Mouse (Mus musculus): ENCODE data around the gene Fam110a. TPM values are rescaled to one million over a fixed set of nuclear protein-coding genes. Genes with fewer than 3 reads are reported as not detected.

The Fam110a gene
- polyA plus RNA-seq, 1 experiment from 2014 or later: 31.0 TPM

GRCm38 (mm10) chr2:151939651-151940420 is 40.2 kb downstream of the Fam110a start:
- DNase-seq (ENCODE audit: low spot score): peak; percentile 70

GRCm38 (mm10) chr2:151938780-151939200 is 41.2 kb downstream of the Fam110a start:
- no peak for DNase-seq (ENCODE audit: low spot score)

DNA sequence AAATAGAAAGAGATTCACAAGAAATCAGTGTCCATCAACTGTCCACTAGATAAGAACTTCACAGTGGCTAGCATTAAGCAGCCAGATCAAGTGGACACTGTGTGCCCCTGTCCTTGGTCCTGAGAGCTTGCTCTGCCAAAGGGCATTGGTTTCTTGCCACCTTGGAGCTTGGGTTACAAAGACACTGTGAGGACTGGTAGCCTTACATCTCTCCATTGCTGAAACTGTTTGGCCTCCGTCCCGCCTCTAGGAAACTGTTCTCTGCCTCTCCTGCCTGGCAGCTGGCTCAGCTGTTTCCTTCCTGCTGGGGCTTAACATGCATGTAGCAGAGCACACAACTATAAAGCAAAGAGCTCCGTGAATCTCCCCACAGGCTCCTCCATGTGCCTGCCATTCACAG is 42.1 kb downstream of the Fam110a start:
- DNase-seq (ENCODE audit: low spot score): peak; percentile 35

DNA sequence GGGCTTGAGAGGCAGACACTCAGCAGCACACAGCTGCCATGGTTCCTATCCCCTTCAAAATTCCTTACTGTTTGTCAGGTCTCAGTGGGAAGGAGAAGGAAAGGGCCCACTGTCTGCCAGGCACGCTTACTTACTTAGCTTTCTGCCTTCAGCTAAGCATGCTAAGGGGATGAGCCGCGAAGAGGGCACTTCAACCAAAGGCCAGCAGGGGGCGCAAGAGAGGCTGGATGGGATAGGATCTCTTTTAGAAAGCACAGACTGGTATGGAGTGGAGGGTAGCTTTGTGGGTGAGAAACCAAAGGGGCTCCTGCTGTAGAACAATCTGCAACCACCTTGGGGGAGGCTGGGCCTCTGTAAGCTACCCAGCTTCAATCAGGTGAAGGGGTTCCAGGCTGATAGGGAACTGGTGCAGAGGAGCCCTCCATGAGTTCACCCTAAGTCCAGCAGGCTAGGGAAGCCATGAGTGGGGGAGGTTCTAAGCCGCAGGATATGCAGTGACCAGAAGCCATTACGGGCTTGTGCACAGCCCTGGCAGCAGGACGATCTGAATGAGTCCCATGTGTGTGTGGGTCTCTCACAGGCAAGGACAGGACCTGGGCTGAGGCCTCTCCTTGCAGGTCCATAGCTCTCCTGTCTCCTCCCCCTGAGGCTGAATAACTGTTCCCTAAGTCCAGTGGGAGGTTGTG is 49.5 kb downstream of the Fam110a start:
- peak; percentile 83 for DNase-seq (ENCODE audit: low spot score)

DNA sequence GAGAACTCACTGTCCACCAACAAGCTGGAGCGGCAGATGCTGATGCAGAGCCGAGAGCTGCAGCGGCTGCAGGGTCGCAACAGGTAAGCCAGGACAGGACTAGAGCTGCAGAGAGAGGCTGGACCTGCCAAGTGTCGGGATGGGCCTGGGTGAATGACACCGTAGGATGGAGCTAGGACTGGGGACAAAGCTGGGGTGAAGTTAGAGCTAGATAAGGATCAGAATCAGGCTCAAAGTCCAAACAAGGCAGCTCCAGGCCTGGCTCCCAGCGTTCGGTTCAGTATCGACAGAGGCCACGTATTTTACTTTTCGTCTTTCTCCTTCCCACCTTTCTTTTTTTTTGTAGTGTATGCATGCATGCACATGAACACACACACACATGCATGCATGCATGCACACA is 52.9 kb downstream of the Fam110a start:
- no peak for DNase-seq (ENCODE audit: low spot score)

DNA sequence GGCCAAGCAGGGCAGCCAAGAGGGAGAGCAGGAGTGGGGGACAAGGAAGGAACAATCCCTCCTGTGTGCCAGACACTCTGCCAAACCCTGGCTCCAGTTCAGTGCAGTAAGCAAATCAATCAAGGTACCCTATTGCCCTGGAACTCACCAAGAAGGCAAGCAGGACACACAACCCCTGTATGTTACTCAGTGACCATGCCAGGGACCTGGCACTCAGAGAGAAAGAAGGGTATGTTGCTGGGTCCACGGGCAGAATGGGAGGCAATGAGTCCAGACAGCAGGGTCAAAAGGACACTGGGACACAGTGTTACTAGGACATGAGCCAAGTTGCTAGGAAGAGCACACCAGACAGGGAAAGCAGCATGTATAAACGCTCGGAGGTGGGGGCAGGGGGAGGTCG is 54.3 kb downstream of the Fam110a start:
- no peak for DNase-seq (ENCODE audit: low spot score)

DNA sequence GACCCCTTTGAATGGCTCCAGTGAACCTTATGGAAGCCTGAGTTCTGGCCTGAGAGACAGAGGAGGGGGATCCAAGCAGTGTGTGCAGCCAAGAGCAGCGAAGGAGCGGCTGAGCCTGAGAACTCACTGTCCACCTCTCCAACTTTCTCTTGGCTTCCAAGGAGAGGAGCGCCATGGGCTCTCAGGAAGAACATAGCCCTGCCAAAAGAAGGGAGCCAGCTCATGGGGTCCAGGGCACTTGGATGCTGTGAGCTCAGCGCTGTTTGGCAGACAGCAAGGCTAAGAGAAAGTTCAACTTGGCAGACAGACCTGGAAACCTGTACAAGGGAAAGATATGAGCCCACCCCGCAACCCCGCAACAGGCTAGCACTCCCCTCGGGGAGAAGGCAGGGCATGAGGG is 55.7 kb downstream of the Fam110a start:
- no peak for DNase-seq (ENCODE audit: low spot score)

GRCm38 (mm10) chr2:151921596-151921995 is 58.4 kb downstream of the Fam110a start:
- DNase-seq (ENCODE audit: low spot score): no peak

GRCm38 (mm10) chr2:151921068-151921467 is 59.0 kb downstream of the Fam110a start:
- no peak for DNase-seq (ENCODE audit: low spot score)

MicroRNA genes within 50 kb of the gene (microRNA counts, 519-probe panel; counts per million panel counts)
- microRNA mmu-miR-1953: 473 counts per million, percentile 71 among the panel's probes with 10 or more counts

Small RNAs within 50 kb of the gene (microRNA-seq; reads per million reads assigned to microRNA genes)
- gene Mir1953 (ENCODE audit: borderline number of aligned reads): 2.1 reads per million

Other genes with a start within 250 kb of the Fam110a start
- gene Psmf1, start 236.0 kb downstream of the Fam110a start, polyA plus RNA-seq (2015; fragmentation: Nextera tagmentation; extraction: Ambion mirVana): 52.1 and 55.7 TPM in 2 replicates
- gene Rspo4, start 137.3 kb downstream of the Fam110a start, polyA plus RNA-seq (2015; fragmentation: Nextera tagmentation; extraction: Ambion mirVana): 0.10 TPM in 1 of 2 replicates, not detected in the other
- 1.5 and 1.9 TPM in 2 replicates for gene Angpt4, start 69.0 kb downstream of the Fam110a start, polyA plus RNA-seq (2015; fragmentation: Nextera tagmentation; extraction: Ambion mirVana)
- gene Slc52a3, start 16.3 kb upstream of the Fam110a start, polyA plus RNA-seq (2015; fragmentation: Nextera tagmentation; extraction: Ambion mirVana): 1.5 and 1.6 TPM in 2 replicates
- 0.08 TPM in 1 of 2 replicates, not detected in the other for gene Scrt2, start 101.3 kb upstream of the Fam110a start, polyA plus RNA-seq (2015; fragmentation: Nextera tagmentation; extraction: Ambion mirVana)
- 23.2 and 23.6 TPM in 2 replicates for gene Srxn1, start 125.3 kb upstream of the Fam110a start, polyA plus RNA-seq (2015; fragmentation: Nextera tagmentation; extraction: Ambion mirVana)
- gene Tcf15, start 163.3 kb upstream of the Fam110a start, polyA plus RNA-seq (2015; fragmentation: Nextera tagmentation; extraction: Ambion mirVana): 2.1 TPM in 2 replicates
- gene Csnk2a1, start 246.6 kb upstream of the Fam110a start, polyA plus RNA-seq (2015; fragmentation: Nextera tagmentation; extraction: Ambion mirVana): 105 and 120 TPM in 2 replicates